Mouse (Mus musculus): Measurements from ENCODE around the gene Pafah2. TPM values are rescaled to one million over a fixed set of nuclear protein-coding genes. Genes with fewer than 3 reads are reported as not detected.
A peak's percentile ranks its signal among the peaks of the same experiment; 100 is the strongest.

Pafah2 gene
- total RNA-seq, 2 experiments from 2014 or later = 10.4 to 10.5 TPM

- ATAC-seq (replicated peaks; ENCODE audit: poor library complexity, severe bottlenecking) = no peak
Measured at GRCm38 (mm10) chr4:134453619-134454400, 57.7 kb downstream of the Pafah2 start.

GRCm38 (mm10) chr4:134455310-134455709 lies 59.2 kb downstream of the Pafah2 start:
- ATAC-seq (replicated peaks; ENCODE audit: poor library complexity, severe bottlenecking) = peak; percentile 80

DNA sequence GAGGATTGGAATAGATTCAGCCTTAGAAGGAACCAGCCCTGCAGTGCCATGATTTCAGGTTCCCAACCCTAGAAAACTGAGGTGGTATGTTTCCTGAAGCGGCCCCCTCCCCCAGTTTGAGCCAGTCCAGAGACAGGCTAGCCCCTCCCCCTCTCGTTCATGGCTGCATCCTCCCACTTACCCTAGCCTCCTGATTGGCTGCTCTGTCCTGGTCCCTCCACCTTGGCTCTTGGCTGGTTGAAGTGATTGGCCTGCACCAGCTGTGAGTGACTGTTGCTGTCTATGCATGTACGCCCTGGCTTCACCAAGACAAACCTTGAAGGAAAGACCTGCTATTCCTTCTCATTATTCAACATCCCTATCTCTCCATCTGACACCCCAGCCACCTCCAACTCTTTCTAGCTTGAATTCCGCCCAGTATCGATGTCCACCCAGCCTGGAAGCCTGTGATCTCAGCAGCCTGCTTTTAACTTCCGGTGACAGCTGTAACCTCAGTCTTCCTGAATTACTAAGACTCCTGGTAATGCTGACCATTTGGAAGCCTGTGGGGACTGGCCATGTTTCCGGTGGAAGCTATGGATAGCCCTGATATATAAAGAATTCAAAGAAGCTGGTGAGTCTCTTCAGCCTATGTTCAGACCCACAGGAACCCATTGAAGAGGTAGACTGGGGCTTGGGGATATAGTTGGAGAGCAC lies 61.2 kb downstream of the Pafah2 start:
- no peak for ATAC-seq (replicated peaks; ENCODE audit: poor library complexity, severe bottlenecking)

- ATAC-seq (replicated peaks; ENCODE audit: poor library complexity, severe bottlenecking) = no peak
Measured at GRCm38 (mm10) chr4:134458856-134459255, 62.7 kb downstream of the Pafah2 start.

DNA sequence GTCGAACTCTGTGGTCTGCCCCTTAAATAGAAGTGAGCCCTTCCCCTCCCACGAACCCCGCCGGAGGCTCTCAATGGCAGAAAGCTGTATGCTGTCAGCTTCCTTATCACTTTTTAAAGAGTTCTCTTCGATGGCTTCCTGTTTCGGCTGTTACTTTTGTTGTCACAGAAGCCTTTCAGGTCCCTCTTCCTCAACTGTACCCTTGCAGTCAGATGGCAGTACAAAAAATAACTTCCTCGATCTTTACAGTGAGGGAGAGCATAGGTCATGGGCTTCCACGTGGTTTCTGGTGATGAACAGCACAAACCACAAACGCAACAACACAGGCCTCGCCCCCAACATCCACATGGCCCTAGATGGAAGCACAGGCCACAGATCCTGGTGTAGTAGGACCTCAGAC lies 64.2 kb downstream of the Pafah2 start:
- peak; percentile 96 for ATAC-seq (replicated peaks; ENCODE audit: poor library complexity, severe bottlenecking)

GRCm38 (mm10) chr4:134461252-134461651 lies 65.1 kb downstream of the Pafah2 start:
- ATAC-seq (replicated peaks; ENCODE audit: poor library complexity, severe bottlenecking) = no peak

DNA sequence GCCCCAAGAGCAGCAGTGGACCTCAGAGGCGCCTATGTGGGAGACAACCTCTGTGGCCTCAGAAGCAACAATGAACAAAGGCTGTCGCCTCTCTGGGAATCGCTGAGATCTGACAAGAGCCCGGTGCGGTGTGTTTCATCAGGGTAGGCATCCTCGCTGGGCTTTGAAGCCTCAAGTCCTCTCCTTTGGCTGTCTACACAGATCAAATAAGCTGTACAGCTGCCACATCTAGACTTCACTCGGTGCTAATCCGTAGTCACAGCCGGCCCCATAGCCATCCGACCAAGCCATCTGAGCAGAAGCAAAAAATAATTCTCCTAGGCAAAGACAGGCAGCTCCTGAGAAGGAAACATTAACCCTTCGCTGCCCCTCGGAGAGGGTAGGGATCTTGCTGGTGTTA lies 69.7 kb downstream of the Pafah2 start:
- ATAC-seq (replicated peaks; ENCODE audit: poor library complexity, severe bottlenecking) = no peak

DNA sequence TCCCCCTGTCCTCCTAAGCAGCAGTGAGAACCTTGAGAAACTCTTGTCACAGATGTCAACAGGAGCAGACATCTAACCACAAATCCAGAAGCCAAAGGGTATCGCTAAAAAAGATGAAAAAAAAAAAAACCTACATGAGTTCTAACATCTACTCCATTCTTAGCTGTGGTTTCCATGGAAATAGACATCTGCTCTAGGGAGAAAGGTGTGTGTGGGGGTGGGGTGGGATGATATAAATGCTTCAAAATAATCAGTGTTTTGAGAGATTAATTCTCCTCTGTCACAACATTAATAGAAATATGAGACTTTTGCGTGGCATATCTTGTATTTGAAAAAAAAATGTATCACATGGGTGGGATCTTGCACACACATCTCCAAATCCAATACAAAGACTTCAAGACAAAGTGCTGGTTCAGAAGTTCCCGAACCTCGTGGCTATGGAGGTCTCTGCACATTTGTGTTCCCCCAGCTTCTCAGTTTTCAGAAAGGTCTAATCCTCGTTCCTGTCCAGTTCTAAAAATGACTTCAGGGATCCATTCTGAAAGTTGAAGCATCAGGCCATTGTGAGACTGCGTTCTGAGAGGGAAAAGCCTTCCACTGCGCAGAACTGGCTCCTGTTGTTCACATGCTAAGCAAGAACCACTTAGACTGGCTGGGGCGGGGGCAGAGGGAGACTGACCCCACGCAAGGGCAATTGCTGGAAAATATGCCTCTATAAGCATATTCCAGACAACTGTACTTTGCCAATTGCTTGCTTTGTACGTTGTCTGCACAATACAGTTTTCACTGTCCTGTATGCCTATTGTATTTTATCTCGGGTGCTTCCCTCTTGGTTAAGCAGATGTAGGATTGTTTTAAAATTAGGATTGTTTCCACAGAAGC lies 70.5 kb downstream of the Pafah2 start:
- ATAC-seq (replicated peaks; ENCODE audit: poor library complexity, severe bottlenecking) = no peak

DNA sequence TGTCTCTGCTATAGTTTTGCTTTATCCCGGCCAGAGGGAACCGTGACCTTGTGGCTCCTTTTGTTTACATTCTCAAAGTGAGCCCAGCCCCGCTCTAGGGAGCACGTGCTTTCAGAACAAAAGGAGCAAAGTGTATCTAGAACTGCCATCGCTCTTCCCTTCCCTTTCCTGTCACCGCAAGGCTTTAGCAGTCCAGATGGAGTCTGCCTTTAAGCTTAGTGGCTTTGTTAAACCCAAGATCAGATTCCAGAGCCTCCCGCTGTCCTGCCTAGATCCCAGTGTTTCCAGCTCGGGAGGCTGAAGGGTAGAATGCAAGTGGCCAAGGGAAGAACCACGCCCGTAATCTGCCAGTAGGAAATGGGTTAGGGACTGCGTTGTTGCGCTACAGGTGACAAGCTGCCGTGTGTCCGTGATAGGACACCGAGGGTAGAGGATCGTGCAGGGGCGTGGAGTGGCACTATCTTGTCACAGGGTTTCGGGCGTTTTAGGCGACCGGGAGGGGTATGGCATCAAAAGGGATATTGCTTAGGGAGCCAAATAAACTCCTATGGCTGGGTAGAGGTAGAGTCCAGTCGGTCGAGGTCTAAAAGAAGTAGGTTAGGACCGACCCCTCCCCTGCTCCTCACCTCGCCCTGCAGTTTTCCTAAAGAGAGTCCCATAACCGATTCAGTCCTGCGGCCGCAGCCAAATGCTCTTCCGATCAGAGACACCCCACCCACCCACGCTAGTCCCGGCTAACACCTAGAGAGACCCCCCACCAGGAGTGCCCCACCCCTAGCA lies 71.5 kb downstream of the Pafah2 start:
- no peak for ATAC-seq (replicated peaks; ENCODE audit: poor library complexity, severe bottlenecking)

GRCm38 (mm10) chr4:134468215-134468575 lies 72.1 kb downstream of the Pafah2 start, which contains the start of gene Stmn1:
Gene Stmn1 (plus strand): TSS chr4:134468320.
- peak; percentile 91 for ATAC-seq (replicated peaks; ENCODE audit: poor library complexity, severe bottlenecking)

DNA sequence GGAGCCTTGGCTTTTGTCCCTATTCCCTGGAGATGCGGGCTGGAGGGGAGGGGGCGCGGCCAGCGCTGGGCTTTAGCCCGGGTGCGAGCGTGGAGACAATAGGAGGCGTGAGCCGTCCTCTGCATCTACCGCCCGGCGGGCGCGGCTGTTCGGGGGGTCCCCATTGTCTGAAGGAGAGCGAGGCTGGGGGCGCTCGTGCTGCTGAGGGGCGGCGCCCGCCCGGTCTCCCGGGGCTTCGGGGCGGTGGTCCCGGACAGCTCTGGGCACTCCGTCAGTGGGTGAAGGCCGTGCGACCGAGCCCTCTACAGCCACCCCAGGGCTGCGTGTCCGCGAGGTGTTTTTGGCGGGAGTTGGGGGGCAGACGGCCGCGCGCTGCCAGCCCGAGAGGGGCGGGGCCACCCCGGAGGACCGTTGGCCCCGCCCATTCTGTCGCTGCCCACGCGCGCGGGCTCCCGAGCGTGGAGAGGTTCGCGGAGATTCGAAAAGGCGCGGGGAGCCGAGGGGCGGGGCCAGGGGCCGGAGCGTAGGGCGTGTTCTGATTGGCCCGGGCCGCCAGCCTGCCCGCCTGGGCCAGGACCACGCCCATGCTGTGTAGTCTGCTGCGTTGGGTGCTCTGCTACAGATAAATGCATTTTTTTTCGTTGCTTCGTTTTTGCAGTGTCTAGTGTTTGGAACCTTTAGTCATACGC lies 72.6 kb downstream of the Pafah2 start:
- ATAC-seq (replicated peaks; ENCODE audit: poor library complexity, severe bottlenecking) = peak; percentile 76

- ATAC-seq (replicated peaks; ENCODE audit: poor library complexity, severe bottlenecking) = no peak
Measured at GRCm38 (mm10) chr4:134469341-134469796, 73.2 kb downstream of the Pafah2 start.

GRCm38 (mm10) chr4:134469985-134470384 lies 73.9 kb downstream of the Pafah2 start:
- ATAC-seq (replicated peaks; ENCODE audit: poor library complexity, severe bottlenecking) = no peak

DNA sequence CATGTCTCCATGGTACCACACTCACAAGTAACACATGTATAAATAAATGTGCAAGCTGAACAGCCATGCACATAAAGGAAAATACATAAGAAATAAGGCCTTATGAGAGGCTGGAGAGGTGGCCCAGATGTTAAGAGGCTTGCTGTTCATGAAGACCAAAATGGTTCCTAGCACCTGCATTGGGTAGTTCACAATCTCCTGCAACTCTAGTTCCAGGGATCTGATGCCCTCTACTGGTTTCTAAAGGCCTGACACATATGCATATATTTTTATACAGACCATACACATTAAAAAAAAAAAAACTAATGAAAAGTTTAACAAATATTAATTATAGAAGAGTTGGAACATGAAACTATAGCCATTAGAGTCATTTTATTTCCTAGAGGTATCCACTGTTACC lies 75.3 kb downstream of the Pafah2 start:
- ATAC-seq (replicated peaks; ENCODE audit: poor library complexity, severe bottlenecking) = no peak

DNA sequence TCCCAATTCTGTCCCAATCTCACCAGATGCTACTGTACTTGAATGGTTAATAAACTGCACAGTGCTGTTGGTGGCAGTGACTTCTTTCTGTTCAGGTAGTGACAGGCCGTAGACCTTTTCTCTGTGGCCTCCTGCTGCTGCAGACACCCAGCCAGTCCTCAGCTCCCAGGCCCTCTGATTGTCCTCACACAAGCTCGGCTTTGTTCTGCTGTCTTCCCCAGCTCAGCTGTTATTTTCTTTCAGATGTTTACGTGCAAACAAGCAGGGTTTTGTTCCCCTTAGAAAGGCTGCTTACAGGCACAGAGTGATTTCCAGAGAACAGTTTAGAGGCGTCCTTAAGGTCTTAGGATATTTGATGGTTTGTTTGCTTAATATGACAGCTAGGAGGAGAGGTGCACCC lies 77.6 kb downstream of the Pafah2 start:
- no peak for ATAC-seq (replicated peaks; ENCODE audit: poor library complexity, severe bottlenecking)

- no peak for ATAC-seq (replicated peaks; ENCODE audit: poor library complexity, severe bottlenecking)
Measured at GRCm38 (mm10) chr4:134474240-134474639, 78.1 kb downstream of the Pafah2 start.

DNA sequence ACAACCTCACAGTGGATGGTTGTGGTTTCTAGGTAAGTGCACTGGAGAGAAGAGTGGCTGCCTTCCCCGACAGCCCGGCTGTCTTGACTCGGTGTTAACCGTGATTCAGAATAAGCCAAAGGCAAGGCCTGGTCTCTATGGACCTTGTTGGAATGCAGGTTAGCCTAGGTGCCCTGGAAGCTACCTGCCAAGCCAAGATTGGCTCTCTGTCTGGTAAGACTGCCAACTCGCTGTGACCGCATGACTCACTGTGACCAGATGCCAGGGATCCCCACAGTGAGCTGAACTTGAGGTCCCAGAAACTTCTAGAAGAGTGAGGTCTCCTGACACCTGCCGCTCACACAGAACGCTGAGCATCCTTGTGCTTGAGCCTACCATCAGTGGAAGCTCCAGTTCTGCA lies 80.8 kb downstream of the Pafah2 start:
- ATAC-seq (replicated peaks; ENCODE audit: poor library complexity, severe bottlenecking) = no peak
